Mouse (Mus musculus): ENCODE data around the gene Fbxw2. TPM values are rescaled to one million over a fixed set of nuclear protein-coding genes. Genes with fewer than 3 reads are reported as not detected.

Fbxw2 gene
- polyA plus RNA-seq, 1 experiment, result 14.9 TPM

DNA sequence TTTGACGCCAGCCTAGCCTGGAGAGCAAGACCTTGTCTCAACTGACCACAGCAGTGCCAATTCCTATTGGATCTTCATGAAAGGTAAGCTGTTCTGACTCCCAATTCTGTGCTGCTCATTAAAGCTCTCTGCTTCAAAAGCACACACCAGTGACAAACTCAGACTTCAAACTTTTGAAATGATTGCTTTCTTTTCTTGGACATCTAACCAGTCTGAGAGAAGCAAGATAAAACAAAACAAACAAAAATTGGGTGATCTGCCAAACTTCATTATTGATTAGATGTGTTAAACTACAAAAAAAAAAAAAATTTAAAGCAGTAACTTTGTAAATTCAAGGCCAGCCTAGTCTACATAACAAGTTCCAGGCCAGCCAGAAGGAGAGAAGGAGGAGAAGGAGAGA, 68.8 kb downstream of the Fbxw2 start:
- Histone ChIP-seq H3K4me1 (ENCODE audit: control insufficient read depth, insufficient read depth, low read length) (peaks cover 3% of the 10 kb centered on the region; the same call in 1 of the 2 replicates), H3K27ac (ENCODE audit: control insufficient read depth, insufficient read depth, low read depth, low read length) (no peak overlapping the region), H3K27me3 (ENCODE audit: control insufficient read depth, insufficient read depth, low read length) (no peaks in the 10 kb centered on the region), H3K36me3 (ENCODE audit: control insufficient read depth, insufficient read depth, low read length) (no peaks in the 10 kb centered on the region), H3K4me3 (ENCODE audit: control insufficient read depth, low read depth, low read length) (no peak overlapping the region)
- TF ChIP-seq POLR2A (IDR thresholded peaks at IDR 0.05; ENCODE audit: control insufficient read depth, low read depth, low read length) (no peak), CTCF (IDR thresholded peaks at IDR 0.05; ENCODE audit: control insufficient read depth, insufficient read depth, insufficient replicate concordance, low read depth, low read length) (no peak)

DNA sequence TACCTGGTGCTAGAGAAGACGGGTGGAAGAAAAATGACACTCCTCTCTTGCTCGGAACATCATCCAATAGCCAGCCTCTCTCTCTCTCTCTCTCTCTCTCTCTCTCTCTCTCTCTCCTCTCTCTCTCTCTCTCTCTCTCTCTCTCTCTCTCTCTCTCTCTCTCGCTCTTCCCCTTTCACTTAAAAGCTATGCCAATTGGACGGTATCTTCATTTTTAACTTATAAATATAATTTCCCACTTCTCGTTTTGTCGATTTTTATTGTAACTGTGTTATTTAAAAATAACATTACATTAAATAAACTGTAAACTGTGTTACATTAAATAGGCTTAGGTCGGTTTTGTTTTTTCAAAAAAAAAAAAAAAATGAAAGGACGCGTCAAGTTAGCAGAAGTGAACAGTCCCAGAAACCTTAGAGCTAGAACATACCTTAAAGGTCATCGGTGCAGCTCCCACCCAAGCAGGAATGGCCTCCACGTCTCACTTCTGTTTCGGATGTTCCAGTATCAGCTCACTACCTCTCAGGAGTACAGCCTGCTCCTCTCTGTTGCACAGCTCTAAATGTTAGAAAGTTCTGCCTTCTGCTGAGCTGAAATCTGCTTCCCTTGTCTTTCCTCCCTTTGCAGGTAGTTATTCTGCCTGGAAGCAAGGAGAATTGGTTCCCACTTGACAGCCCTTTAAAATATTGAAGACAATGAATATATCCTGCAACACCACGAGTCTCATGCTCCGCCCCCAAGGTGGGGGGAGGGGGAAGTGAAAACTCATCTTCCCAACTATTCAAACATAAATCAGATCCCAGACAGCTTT, 71.4 kb downstream of the Fbxw2 start, which contains the start of gene Gapvd1:
Gapvd1 (minus strand) TSS at position 682 of the 808 bp plus-strand sequence.
- Histone ChIP-seq H3K27ac (ENCODE audit: control insufficient read depth, insufficient read depth, low read depth, low read length) (peak within 1 kb of the TSS; percentile 94), H3K4me1 (ENCODE audit: control insufficient read depth, insufficient read depth, low read length) (peaks cover 3% of the 10 kb centered on the region; the same call in 1 of the 2 replicates), H3K4me3 (ENCODE audit: control insufficient read depth, low read depth, low read length) (peak within 1 kb of the TSS; percentile 99), H3K27me3 (ENCODE audit: control insufficient read depth, insufficient read depth, low read length) (no peaks in the 10 kb centered on the region), H3K36me3 (ENCODE audit: control insufficient read depth, insufficient read depth, low read length) (no peaks in the 10 kb centered on the region)
- TF ChIP-seq CTCF (IDR thresholded peaks at IDR 0.05; ENCODE audit: control insufficient read depth, insufficient read depth, insufficient replicate concordance, low read depth, low read length), result no peak
- TF ChIP-seq POLR2A (IDR thresholded peaks at IDR 0.05; ENCODE audit: control insufficient read depth, low read depth, low read length), result no peak

Other genes starting within 250 kb of the Fbxw2 start
- 19.0 and 19.2 TPM in 2 replicates for gene Gapvd1, start 71.1 kb downstream of the Fbxw2 start, polyA plus RNA-seq (2012; rRNA removed)
- 587 and 750 TPM in 2 replicates for gene Hspa5, start 54.3 kb downstream of the Fbxw2 start, polyA plus RNA-seq (2012; rRNA removed)
- gene Rabepk, start 26.4 kb downstream of the Fbxw2 start, polyA plus RNA-seq (2012; rRNA removed), result 431 and 458 TPM in 2 replicates
- not detected in 2 replicates for gene Gm34653, start 6.7 kb upstream of the Fbxw2 start, polyA plus RNA-seq (2012; rRNA removed)
- gene Cutal, start 48.1 kb upstream of the Fbxw2 start, polyA plus RNA-seq (2012; rRNA removed), result 0.12 and 3.8 TPM in 2 replicates
- 7.3 and 8.0 TPM in 2 replicates for gene Psmd5, start 48.7 kb upstream of the Fbxw2 start, polyA plus RNA-seq (2012; rRNA removed)
- gene Phf19, start 87.7 kb upstream of the Fbxw2 start, polyA plus RNA-seq (2012; rRNA removed), result 0.21 and 0.91 TPM in 2 replicates
- 6.5 and 9.4 TPM in 2 replicates for gene Traf1, start 135.5 kb upstream of the Fbxw2 start, polyA plus RNA-seq (2012; rRNA removed)
- gene Hc, start 235.1 kb upstream of the Fbxw2 start, polyA plus RNA-seq (2012; rRNA removed), result 0.25 and 1.3 TPM in 2 replicates